Mouse (Mus musculus) liver, embryonic 16.5 days (tissue): ENCODE results near the gene Mcm5. TPM values are rescaled to one million over a fixed set of nuclear protein-coding genes. Genes with fewer than 3 reads are reported as not detected.

Source experiments
- ATAC-seq: fragments of 200-750 bp; cut with Nextera tagmentation; 2 replicates; pipeline ENCODE4 v1.8.0; 2017; ENCODE audit warnings: low read depth, mild to moderate bottlenecking, moderate number of reproducible peaks, moderate library complexity
- H3K27ac ChIP-seq: fragments of 300-500 bp; sonication (generic); 2 replicates; pipeline ENCODE4 v1.5.1; 2014; ENCODE audit warnings: mild to moderate bottlenecking, low read length
- H3K27me3 ChIP-seq: fragments of 300-500 bp; sonication (generic); 2 replicates; pipeline ENCODE4 v1.6.1; 2014; ENCODE audit warnings: low read depth, low read length, mixed read lengths; ENCODE audit not compliant: control insufficient read depth, insufficient read depth
- H3K36me3 ChIP-seq: fragments of 300-500 bp; sonication (generic); 2 replicates; pipeline ENCODE4 v1.6.1; 2014; ENCODE audit warnings: mild to moderate bottlenecking; ENCODE audit not compliant: control insufficient read depth, insufficient read depth
- H3K4me1 ChIP-seq: fragments of 300-500 bp; sonication (generic); 2 replicates; pipeline ENCODE4 v1.6.1; 2014; ENCODE audit warnings: low read depth, low read length, mixed read lengths; ENCODE audit not compliant: control insufficient read depth
- H3K4me2 ChIP-seq: fragments of 300-500 bp; sonication (generic); 2 replicates; pipeline ENCODE4 v1.6.1; 2014; ENCODE audit warnings: low read depth, low read length, mixed read lengths
- H3K4me3 ChIP-seq: fragments of 300-500 bp; sonication (generic); 2 replicates; pipeline ENCODE4 v1.5.1; 2014; ENCODE audit warnings: low read depth, mild to moderate bottlenecking, low read length
- H3K9ac ChIP-seq: fragments of 300-500 bp; sonication (generic); 2 replicates; pipeline ENCODE4 v1.6.1; 2014; ENCODE audit warnings: low read depth, low read length
- H3K9me3 ChIP-seq: fragments of 300-500 bp; sonication (generic); replicated peaks from 2 replicates; pipeline ENCODE4 v1.6.1; 2016; ENCODE audit warnings: low read length; ENCODE audit not compliant: control insufficient read depth
- WGBS: fragments of 180-500 bp; shearing (Covaris S2); extraction: QIAGEN DNeasy Blood & Tissue Kit; methylation state at CpG from one replicate; pipeline ENCODE4 v1.1.7; 2014; ENCODE audit not compliant: insufficient replicate concordance; 5-methylcytosine and 5-hydroxymethylcytosine counted together
- polyA plus RNA-seq: library from polyadenylated mRNA; unstranded; fragments of >200 nt; fragmentation: Nextera tagmentation; extraction: Ambion mirVana; gene quantifications from 2 replicates; pipeline ENCODE4 v1.2.1, GENCODE M21; 2015

Gene Mcm5
- polyA plus RNA-seq, 1 experiment from 2014 or later: 130 TPM

DNA sequence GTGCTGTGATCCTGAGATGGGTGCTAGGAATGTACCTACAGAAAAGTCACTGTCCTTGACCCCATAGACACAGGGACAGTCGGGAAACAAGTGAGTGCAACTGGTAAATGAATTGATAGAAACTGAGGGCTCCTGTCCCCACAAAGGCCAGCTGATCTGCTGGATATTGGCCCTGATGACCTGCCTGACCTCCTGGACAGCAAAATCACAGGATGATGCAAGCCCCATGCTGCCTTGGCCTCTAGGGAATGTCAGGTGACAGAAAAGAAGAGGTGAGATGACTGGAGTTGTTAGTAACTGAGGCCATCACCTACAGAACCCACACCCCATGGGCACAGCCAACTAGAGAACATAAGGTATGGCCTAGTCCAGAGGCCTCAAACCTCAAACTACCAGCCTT lies 31.2 kb upstream of the Mcm5 start:
- no peaks in the 10 kb centered on the region for H3K36me3 ChIP-seq
- H3K9me3 ChIP-seq: no peaks in the 10 kb centered on the region
- peak; percentile 35; the same call in 1 of the 2 replicates for ATAC-seq
- H3K27ac ChIP-seq: no peak overlapping the region
- WGBS: 41% methylated on average over 1 of the region's 1 CpGs
- H3K27me3 ChIP-seq: no peaks in the 10 kb centered on the region
- peaks cover 13% of the 10 kb centered on the region for H3K4me1 ChIP-seq
- no peak overlapping the region for H3K4me3 ChIP-seq
- no peak overlapping the region for H3K9ac ChIP-seq
- H3K4me2 ChIP-seq: no peak overlapping the region

DNA sequence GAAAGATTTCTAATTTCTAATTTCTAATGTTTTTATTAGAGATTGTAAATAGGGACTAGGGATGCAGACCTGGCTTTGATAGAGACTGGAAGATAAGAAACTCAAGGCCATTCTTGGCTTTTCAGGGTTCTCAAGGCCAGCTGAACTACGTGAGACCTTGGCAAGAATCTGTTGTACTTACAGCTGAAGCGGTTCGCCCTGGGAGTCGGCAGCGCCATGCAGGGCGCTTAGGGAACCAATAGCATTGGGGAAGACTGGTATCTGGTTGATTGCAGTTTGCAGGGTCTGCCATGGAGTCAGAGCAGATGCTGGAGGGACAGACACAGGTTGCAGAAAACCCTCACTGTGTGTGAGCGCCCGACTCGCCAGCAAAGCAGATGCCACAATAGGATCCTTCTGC lies 30.5 kb upstream of the Mcm5 start:
- Histone ChIP-seq H3K4me2 (no peak overlapping the region), H3K27ac (no peak overlapping the region), H3K27me3 (no peaks in the 10 kb centered on the region), H3K9ac (no peak overlapping the region), H3K9me3 (no peaks in the 10 kb centered on the region), H3K4me3 (no peak overlapping the region), H3K36me3 (no peaks in the 10 kb centered on the region), H3K4me1 (peaks cover 18% of the 10 kb centered on the region)
- ATAC-seq: no peak
- WGBS: 88% methylated on average over 9 of the region's 9 CpGs

DNA sequence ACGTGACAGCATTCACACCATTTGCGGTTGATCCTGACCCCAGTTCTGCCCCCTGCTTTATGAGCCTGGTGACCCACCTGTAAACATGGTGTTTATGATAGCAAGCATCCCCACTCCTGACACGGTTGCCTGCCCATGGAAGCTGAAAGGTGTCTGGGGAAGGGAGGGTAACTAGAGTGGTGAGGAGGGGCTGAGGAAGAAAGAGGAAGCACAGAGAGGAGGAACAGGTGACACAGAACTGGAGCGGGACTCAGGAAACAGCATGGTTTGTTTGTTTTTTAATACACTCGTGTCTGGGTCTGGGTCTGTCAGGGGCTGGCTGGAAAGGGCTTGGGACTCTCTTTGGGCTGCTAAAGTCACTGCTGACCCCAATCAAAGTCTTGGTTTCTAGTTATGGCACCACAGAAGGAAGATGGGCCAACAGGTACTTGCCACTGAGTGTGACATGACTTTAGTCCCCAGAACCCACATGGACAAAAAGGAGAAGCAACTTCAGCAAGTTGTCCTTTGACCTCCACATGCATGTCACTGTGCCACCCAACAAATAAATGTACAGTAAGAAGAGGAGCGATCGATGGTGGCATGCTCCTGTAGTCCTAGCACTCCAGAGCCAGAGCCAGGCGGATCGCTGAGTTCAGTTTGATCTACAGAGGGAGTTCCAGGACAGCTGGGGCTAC lies 27.9 kb upstream of the Mcm5 start:
- Histone ChIP-seq H3K36me3 (no peaks in the 10 kb centered on the region), H3K27me3 (no peaks in the 10 kb centered on the region), H3K4me3 (no peak overlapping the region), H3K27ac (peak overlapping the region; percentile 43; the same call in 1 of the 2 replicates), H3K4me1 (peaks cover 28% of the 10 kb centered on the region), H3K9me3 (no peaks in the 10 kb centered on the region), H3K4me2 (no peak overlapping the region), H3K9ac (no peak overlapping the region)
- no peak for ATAC-seq
- 55% methylated on average over 9 of the region's 9 CpGs for WGBS

DNA sequence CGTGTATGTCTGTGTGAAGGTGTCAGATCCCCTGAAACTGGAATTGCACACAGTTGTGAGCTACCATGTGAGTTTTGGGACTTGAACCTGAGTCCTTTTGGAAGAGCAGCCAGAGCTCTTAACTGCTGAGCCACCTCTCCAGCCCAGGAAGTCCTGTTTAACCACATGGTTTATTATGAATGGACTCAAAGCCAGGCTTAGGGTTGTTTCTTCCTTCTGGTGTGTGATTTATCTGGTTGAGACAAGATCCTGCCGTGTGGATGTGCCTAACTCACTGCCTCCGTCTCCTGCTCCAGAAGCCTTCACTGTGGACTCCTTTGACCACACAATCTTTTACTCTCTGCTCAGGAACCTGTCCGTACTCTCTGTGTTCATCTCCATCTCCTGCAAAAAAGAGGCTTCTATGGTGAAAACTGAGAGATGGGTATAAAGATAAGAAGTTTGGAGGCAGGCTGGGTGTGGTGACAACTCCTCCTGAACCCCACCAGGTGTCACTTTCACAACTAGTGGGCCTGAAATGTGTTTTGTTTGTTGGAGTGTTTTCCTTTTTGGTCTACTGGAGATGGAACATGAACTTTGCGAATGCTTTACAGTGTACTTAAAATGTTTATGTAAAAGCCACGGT lies 27.1 kb upstream of the Mcm5 start:
- no peak for ATAC-seq
- 0 out of 2 replicates have a peak overlapping the region, but pooled peaks have one; percentile 3 for H3K27ac ChIP-seq
- no peaks in the 10 kb centered on the region for H3K27me3 ChIP-seq
- no peaks in the 10 kb centered on the region for H3K9me3 ChIP-seq
- 50% methylated on average over 6 of the region's 6 CpGs for WGBS
- H3K4me2 ChIP-seq: no peak overlapping the region
- no peak overlapping the region for H3K9ac ChIP-seq
- no peaks in the 10 kb centered on the region for H3K36me3 ChIP-seq
- H3K4me1 ChIP-seq: peaks cover 28% of the 10 kb centered on the region
- H3K4me3 ChIP-seq: no peak overlapping the region

DNA sequence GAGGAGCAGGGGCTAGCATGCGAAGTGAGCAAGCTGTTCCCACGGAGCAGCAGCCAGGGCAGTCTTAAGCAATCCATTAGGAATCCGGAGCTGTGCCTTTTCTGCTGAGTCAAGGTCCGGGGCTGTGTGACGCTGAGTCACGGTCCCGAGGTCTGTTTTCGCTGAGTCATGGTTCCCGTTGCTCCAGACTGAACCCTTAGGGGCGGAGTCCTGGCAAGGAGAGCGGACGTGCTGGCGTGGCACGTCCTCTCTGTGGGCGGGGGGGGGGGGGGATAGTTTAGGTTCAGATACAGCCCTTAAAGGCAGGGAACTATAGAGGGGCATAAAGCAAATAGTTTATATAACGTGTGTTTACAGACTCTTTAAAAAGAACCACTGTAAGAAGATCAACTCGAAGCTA lies 25.5 kb upstream of the Mcm5 start:
- H3K4me2 ChIP-seq: peak overlapping the region; percentile 63
- H3K27ac ChIP-seq: peak overlapping the region; percentile 85
- 4% methylated on average over 16 of the region's 17 CpGs for WGBS
- H3K4me3 ChIP-seq: peak overlapping the region; percentile 57
- peak; percentile 96 for ATAC-seq
- peaks cover 29% of the 10 kb centered on the region for H3K4me1 ChIP-seq
- no peaks in the 10 kb centered on the region for H3K36me3 ChIP-seq
- H3K9me3 ChIP-seq: no peaks in the 10 kb centered on the region
- no peaks in the 10 kb centered on the region; the same call in 1 of the 2 replicates for H3K27me3 ChIP-seq
- H3K9ac ChIP-seq: peak overlapping the region; percentile 66

DNA sequence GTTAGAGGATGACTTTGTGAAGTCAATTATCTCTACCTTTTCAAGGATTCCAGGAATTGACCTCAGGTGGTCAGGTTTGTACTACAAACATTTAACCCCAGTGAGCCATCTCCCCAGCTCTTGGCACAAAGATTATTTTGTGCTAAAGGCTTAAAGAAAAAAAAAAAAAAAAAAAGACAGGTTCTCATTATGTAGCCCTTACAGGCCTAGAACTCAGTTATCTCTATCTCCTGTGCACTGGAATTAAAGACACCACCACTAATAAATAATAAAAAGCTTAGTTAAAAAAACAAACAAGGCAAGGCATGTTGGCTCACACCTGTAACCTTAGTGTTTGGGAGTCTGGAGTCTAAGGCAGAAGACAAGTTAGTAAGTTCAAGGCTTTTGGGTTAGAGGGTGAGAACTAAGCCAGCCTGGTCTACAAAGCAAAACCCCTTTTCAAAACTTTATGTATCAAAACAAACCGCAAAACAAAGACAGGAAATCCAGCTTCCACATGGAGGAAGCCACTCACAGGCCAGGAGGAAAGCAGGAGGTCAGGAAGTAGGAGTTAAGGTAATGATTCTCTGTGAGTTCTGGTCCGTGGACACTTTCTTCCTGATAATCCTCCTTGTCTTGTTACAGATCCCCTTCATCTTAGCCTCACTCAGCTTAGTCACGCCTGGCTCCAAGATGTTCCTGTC lies 24.8 kb upstream of the Mcm5 start:
- peaks cover 36% of the 10 kb centered on the region for H3K4me1 ChIP-seq
- H3K27me3 ChIP-seq: no peaks in the 10 kb centered on the region; the same call in 1 of the 2 replicates
- no peak overlapping the region for H3K9ac ChIP-seq
- no peak overlapping the region for H3K4me3 ChIP-seq
- no peak for ATAC-seq
- WGBS: 43% methylated on average over 3 of the region's 3 CpGs
- peak overlapping the region; percentile 63 for H3K4me2 ChIP-seq
- H3K27ac ChIP-seq: peak overlapping the region; percentile 42
- no peaks in the 10 kb centered on the region for H3K9me3 ChIP-seq
- no peaks in the 10 kb centered on the region for H3K36me3 ChIP-seq

DNA sequence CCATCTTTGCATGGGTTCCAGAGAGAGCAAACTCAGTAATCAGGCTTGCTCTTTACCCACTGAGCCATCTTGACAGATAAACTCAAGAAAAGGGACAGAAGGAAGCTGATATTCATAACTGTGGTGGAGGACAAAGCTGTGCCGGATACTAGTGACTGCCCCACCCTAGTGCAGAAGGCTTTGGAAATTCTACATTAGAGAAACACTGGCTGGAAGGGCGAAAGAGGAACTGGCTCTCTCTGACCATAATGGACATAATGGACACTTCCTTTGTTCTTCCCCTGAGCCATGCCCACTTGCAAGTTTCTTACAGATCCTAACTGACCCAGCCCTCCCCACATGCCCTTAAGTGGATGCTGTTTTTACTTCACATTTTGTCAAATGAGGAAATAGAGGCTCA lies 23.4 kb upstream of the Mcm5 start:
- H3K36me3 ChIP-seq: no peaks in the 10 kb centered on the region
- peaks cover 40% of the 10 kb centered on the region for H3K4me1 ChIP-seq
- no peaks in the 10 kb centered on the region for H3K9me3 ChIP-seq
- 27% methylated on average over 2 of the region's 2 CpGs for WGBS
- H3K27me3 ChIP-seq: peaks cover 3% of the 10 kb centered on the region
- H3K4me3 ChIP-seq: no peak overlapping the region
- H3K9ac ChIP-seq: no peak overlapping the region
- H3K27ac ChIP-seq: peak overlapping the region; percentile 26; the same call in 1 of the 2 replicates
- ATAC-seq: no peak
- H3K4me2 ChIP-seq: no peak overlapping the region

DNA sequence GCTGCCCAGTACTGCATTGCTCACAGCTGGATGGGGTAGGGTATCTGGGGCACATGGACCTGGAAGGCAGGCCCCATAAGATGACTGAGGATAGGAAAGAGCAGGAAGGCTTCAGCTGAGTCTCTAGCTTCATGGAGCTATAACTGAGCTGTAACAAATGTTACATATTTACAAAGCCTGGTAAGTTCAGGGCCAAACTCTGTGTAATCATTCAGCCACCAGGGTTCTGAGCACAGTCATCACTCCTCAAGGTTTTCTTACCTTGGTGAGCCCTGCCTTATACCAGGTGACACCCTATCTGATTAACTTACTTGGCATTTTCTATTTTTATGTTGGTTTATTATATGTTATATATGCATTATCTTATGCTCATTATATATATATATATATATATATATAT lies 22.2 kb upstream of the Mcm5 start:
- peaks cover 35% of the 10 kb centered on the region for H3K4me1 ChIP-seq
- no peak overlapping the region for H3K4me2 ChIP-seq
- ATAC-seq: no peak
- no peaks in the 10 kb centered on the region for H3K9me3 ChIP-seq
- H3K9ac ChIP-seq: no peak overlapping the region
- no peak overlapping the region for H3K4me3 ChIP-seq
- H3K27me3 ChIP-seq: peaks cover 7% of the 10 kb centered on the region
- no peaks in the 10 kb centered on the region for H3K36me3 ChIP-seq
- no peak overlapping the region for H3K27ac ChIP-seq
